Mouse (Mus musculus): ENCODE data around the gene Wdr91. TPM values are rescaled to one million over a fixed set of nuclear protein-coding genes. Genes with fewer than 3 reads are reported as not detected.
A peak's percentile ranks its signal among the peaks of the same experiment; 100 is the strongest.

Wdr91 gene
- polyA plus RNA-seq, 2 experiments, result 9.5 to 21.5 TPM

GRCm38 (mm10) chr6:34936743-34937142 lies 26.1 kb upstream of the Wdr91 start:
- no peaks in the 10 kb centered on the region for H3K27me3 ChIP-seq (ENCODE audit: control insufficient read depth, insufficient read depth, low read length)
- TF ChIP-seq CTCF (IDR thresholded peaks at IDR 0.05; ENCODE audit: low read depth) (no peak; the same call in 1 of the 2 replicates), EP300 (IDR thresholded peaks at IDR 0.05; ENCODE audit: low read depth) (no peak)
- no peaks in the 10 kb centered on the region for H3K36me3 ChIP-seq (replicated peaks; ENCODE audit: control insufficient read depth, insufficient read depth, low read depth)
- peaks cover 0 to 9% of the 10 kb centered on the region in 2 experiments; a peak in 2 of 4 replicates for H3K4me1 ChIP-seq (replicated peaks; ENCODE audit: control insufficient read depth in 2 of 2, insufficient read depth in 2 of 2, low read length in 1 of 2)
- ATAC-seq (ENCODE audit: insufficient read depth) (no peak), DNase-seq (ENCODE audit: low read depth in 3 of 3, low spot score in 3 of 3) (no peak)
- no peak overlapping the region for H3K4me2 ChIP-seq (ENCODE audit: low read depth)
- H3K9me3 ChIP-seq (ENCODE audit: control insufficient read depth, low read length), result no peaks in the 10 kb centered on the region
- 45% methylated on average over 5 of the region's 5 CpGs for WGBS (ENCODE audit: insufficient replicate concordance)
- H3K9ac ChIP-seq (replicated peaks), result no peak overlapping the region
- H3K27ac ChIP-seq, result no peak overlapping the region
- H3K4me3 ChIP-seq (ENCODE audit: insufficient read depth in 1 of 2, low read depth in 2 of 2, low read length in 2 of 2), result no peak overlapping the region

GRCm38 (mm10) chr6:34932633-34933032 lies 22.0 kb upstream of the Wdr91 start:
- ATAC-seq (ENCODE audit: insufficient read depth) (no peak), DNase-seq (ENCODE audit: low read depth in 3 of 3, low spot score in 3 of 3) (no peak)
- no peak overlapping the region for H3K4me3 ChIP-seq (ENCODE audit: insufficient read depth in 1 of 2, low read depth in 2 of 2, low read length in 2 of 2)
- no peak overlapping the region for H3K9ac ChIP-seq (replicated peaks)
- H3K36me3 ChIP-seq (replicated peaks; ENCODE audit: control insufficient read depth, insufficient read depth, low read depth), result no peaks in the 10 kb centered on the region
- WGBS (ENCODE audit: insufficient replicate concordance), result 33% methylated on average over 1 of the region's 1 CpGs
- H3K27me3 ChIP-seq (ENCODE audit: control insufficient read depth, insufficient read depth, low read length), result no peaks in the 10 kb centered on the region
- H3K4me1 ChIP-seq (replicated peaks; ENCODE audit: control insufficient read depth in 2 of 2, insufficient read depth in 2 of 2, low read length in 1 of 2), result no peaks in the 10 kb centered on the region
- TF ChIP-seq EP300 (IDR thresholded peaks at IDR 0.05; ENCODE audit: low read depth), result no peak
- no peak for TF ChIP-seq CTCF (IDR thresholded peaks at IDR 0.05; ENCODE audit: low read depth)
- no peak overlapping the region for H3K4me2 ChIP-seq (ENCODE audit: low read depth)
- H3K9me3 ChIP-seq (ENCODE audit: control insufficient read depth, low read length), result no peaks in the 10 kb centered on the region
- no peak overlapping the region for H3K27ac ChIP-seq

GRCm38 (mm10) chr6:34927594-34927993 lies 16.9 kb upstream of the Wdr91 start:
- Histone ChIP-seq H3K4me2 (ENCODE audit: low read depth) (no peak overlapping the region), H3K9me3 (ENCODE audit: control insufficient read depth, low read length) (no peaks in the 10 kb centered on the region), H3K4me1 (replicated peaks; ENCODE audit: control insufficient read depth in 2 of 2, insufficient read depth in 2 of 2, low read length in 1 of 2) (no peaks in the 10 kb centered on the region), H3K9ac (replicated peaks) (no peak overlapping the region), H3K4me3 (ENCODE audit: insufficient read depth in 1 of 2, low read depth in 2 of 2, low read length in 2 of 2) (no peak overlapping the region), H3K27ac (no peak overlapping the region), H3K36me3 (replicated peaks; ENCODE audit: control insufficient read depth, insufficient read depth, low read depth) (no peaks in the 10 kb centered on the region), H3K27me3 (ENCODE audit: control insufficient read depth, insufficient read depth, low read length) (no peaks in the 10 kb centered on the region)
- no peak for ATAC-seq (ENCODE audit: insufficient read depth)
- no peak for DNase-seq (ENCODE audit: low read depth in 3 of 3, low spot score in 3 of 3)
- 81% methylated on average over 8 of the region's 8 CpGs for WGBS (ENCODE audit: insufficient replicate concordance)
- TF ChIP-seq CTCF (IDR thresholded peaks at IDR 0.05; ENCODE audit: low read depth) (no peak), EP300 (IDR thresholded peaks at IDR 0.05; ENCODE audit: low read depth) (no peak)

GRCm38 (mm10) chr6:34927156-34927555 lies 16.5 kb upstream of the Wdr91 start:
- no peaks in the 10 kb centered on the region for H3K9me3 ChIP-seq (ENCODE audit: control insufficient read depth, low read length)
- no peak overlapping the region for H3K4me2 ChIP-seq (ENCODE audit: low read depth)
- H3K9ac ChIP-seq (replicated peaks), result no peak overlapping the region
- TF ChIP-seq EP300 (IDR thresholded peaks at IDR 0.05; ENCODE audit: low read depth), result no peak
- peak; percentile 96 for TF ChIP-seq CTCF (IDR thresholded peaks at IDR 0.05; ENCODE audit: low read depth)
- WGBS (ENCODE audit: insufficient replicate concordance), result 36% methylated on average over 4 of the region's 4 CpGs
- H3K36me3 ChIP-seq (replicated peaks; ENCODE audit: control insufficient read depth, insufficient read depth, low read depth), result no peaks in the 10 kb centered on the region
- no peak overlapping the region for H3K4me3 ChIP-seq (ENCODE audit: insufficient read depth in 1 of 2, low read depth in 2 of 2, low read length in 2 of 2)
- DNase-seq (ENCODE audit: low read depth in 3 of 3, low spot score in 3 of 3), result no peak
- 0 out of 2 replicates have a peak, but pooled peaks have one; percentile 28 for ATAC-seq (ENCODE audit: insufficient read depth)
- H3K27me3 ChIP-seq (ENCODE audit: control insufficient read depth, insufficient read depth, low read length), result no peaks in the 10 kb centered on the region
- no peak overlapping the region for H3K27ac ChIP-seq
- no peaks in the 10 kb centered on the region for H3K4me1 ChIP-seq (replicated peaks; ENCODE audit: control insufficient read depth in 2 of 2, insufficient read depth in 2 of 2, low read length in 1 of 2)

GRCm38 (mm10) chr6:34921941-34922340 lies 11.3 kb upstream of the Wdr91 start:
- Histone ChIP-seq H3K27ac (no peak overlapping the region), H3K27me3 (ENCODE audit: control insufficient read depth, insufficient read depth, low read length) (no peaks in the 10 kb centered on the region), H3K4me3 (ENCODE audit: insufficient read depth in 1 of 2, low read depth in 2 of 2, low read length in 2 of 2) (no peak overlapping the region), H3K4me1 (replicated peaks; ENCODE audit: control insufficient read depth in 2 of 2, insufficient read depth in 2 of 2, low read length in 1 of 2) (peaks cover 0 to 6% of the 10 kb centered on the region in 2 experiments; a peak in 2 of 4 replicates), H3K9ac (replicated peaks) (no peak overlapping the region), H3K9me3 (ENCODE audit: control insufficient read depth, low read length) (no peaks in the 10 kb centered on the region), H3K4me2 (ENCODE audit: low read depth) (no peak overlapping the region), H3K36me3 (replicated peaks; ENCODE audit: control insufficient read depth, insufficient read depth, low read depth) (no peaks in the 10 kb centered on the region)
- no peak for TF ChIP-seq EP300 (IDR thresholded peaks at IDR 0.05; ENCODE audit: low read depth)
- peak; percentile 97 for TF ChIP-seq CTCF (IDR thresholded peaks at IDR 0.05; ENCODE audit: low read depth)
- ATAC-seq (ENCODE audit: insufficient read depth), result peak; percentile 57
- DNase-seq (ENCODE audit: low read depth in 3 of 3, low spot score in 3 of 3), result peak; percentile 44 to 57 (median 51)
- 45% methylated on average over 14 of the region's 14 CpGs for WGBS (ENCODE audit: insufficient replicate concordance)

Measured in liver, embryonic 14.5 days (tissue).